Mouse (Mus musculus): ENCODE data around the gene Kcnq1.

The Kcnq1 gene

DNA sequence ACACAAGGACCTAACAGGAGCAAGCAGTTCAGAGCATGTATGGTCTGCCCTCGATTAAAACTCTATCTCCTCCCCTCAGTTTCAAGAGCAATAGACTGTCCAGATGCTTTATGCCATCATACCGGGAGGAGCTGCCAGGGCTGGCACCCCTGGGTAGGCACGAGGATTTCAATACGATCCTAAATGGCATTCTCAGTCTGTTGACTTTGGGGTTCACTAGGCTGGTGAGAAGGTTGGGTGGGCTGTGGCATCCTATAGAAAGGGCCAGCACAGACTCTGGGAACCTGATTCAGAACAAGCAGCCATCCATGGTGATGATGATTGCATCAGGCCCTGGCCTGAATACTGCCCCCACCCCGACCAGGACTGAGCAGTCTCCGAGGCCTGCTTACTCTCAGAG lies 79.3 kb downstream of the Kcnq1 start:
- no peak for DNase-seq (ENCODE audit: low read depth)

DNA sequence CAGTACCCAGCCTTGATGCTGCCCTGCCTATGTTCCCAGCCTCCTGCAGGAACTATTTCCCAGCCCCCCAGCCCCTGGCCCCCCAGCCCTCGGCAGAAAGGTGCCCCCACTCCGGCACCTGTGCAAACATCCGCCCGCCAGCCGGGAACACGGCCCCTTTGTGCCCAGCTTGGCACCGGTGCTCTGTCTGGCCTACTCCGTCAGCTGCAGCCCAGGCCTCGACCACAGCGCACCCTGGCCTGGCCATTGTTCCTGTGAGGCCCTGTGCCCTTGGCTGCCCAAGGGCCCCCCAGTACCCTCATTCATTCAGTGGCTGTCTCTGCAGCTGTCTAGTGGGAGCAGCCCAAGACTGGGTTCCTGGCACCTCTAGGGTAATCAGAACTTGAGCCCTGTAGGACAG lies 80.2 kb downstream of the Kcnq1 start:
- no peak for DNase-seq (ENCODE audit: low read depth)

DNA sequence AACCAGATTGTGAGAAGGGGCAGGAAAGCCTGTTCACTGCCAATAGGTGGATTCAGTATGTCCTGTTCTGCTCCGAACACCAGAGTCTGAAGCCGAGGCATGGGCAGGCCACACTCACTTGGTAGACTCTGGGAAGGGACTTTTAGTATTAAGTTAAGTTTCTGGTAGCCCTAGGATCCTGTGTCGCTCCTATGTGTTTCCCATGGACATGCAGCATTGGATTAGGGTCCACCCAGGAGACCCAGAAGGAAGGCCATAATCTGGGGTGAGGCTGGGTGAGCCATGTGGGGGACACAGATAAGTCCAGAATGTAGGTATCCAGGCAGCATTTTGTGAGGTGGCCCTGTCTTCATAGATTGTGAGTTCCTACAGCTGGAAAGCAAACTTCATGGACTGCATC lies 81.0 kb downstream of the Kcnq1 start:
- no peak for DNase-seq (ENCODE audit: low read depth)

DNA sequence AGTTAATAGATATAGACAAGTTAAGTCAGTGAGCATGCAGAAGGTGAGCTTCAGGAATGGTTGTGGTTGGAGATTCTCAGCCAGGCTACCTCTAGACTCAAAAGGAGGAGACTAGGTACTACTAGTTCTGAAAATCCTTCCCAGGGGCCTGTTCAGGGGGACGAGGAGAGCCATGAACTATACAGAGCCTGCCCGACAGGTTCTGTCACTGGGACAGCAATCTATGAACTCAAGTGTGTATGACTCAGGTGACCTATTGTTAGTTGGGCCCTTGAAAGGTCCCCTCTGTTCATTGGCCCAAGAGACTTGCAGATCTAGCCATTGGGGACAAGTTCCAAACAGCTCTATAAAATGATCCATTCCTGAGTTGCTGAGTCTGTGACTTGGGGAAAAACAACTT lies 82.4 kb downstream of the Kcnq1 start:
- no peak for DNase-seq (ENCODE audit: low read depth)

DNA sequence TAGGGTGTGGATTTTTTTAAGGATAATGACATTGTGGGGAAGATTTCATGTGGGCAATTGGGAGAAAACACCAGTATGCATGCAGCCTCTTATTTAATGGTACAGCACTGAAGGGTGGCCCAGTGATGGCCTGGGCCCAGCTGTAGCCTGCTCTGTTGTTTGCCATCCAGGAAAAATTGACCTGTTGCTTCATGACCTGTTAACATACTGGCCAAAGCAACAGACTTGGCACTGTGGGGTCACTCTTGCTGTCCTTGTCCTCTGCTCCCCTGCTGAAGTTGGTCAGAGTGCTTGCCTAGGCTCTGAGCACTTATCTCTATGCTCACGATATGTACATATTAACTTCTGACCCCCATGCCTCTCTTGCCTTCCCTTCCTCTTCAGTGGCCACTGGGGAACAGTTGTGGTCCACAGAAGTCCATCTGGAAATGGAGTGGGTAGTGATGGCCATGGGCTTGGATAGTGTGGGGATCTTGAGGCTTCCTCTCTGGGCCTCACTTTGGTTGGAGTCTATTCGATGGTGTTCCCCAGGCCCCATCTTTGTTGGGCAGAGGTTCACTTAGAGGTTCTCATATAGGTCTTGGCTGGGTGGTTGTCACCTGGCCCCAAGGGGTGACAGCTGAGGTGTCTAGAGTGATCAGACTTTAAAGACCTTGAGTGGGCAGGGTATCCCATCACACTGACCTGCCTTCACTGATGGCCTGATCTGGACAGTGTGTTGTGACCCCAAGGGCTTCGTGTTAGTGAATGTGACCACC lies 84.0 kb downstream of the Kcnq1 start:
- DNase-seq (ENCODE audit: low read depth): no peak

DNA sequence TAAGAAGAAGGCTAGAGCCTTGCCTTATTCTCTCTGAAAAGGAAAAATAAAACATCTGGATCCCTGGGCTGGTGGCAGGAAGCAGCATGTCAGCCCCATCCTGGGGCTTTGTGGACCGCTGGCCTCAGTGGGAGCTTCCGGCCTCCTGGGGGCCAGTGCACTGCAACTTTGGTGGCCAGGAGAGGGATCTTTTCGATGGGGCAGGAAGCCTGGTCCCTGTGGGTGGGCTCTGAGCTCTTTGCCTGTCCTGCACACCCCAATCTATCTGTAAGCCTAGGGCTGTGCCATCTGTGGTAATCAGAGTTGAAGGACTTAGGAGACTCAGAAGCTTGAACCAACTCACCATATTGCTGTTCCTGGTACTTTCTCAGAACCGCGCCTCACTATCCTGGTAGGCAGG lies 84.7 kb downstream of the Kcnq1 start:
- no peak for DNase-seq (ENCODE audit: low read depth)

DNA sequence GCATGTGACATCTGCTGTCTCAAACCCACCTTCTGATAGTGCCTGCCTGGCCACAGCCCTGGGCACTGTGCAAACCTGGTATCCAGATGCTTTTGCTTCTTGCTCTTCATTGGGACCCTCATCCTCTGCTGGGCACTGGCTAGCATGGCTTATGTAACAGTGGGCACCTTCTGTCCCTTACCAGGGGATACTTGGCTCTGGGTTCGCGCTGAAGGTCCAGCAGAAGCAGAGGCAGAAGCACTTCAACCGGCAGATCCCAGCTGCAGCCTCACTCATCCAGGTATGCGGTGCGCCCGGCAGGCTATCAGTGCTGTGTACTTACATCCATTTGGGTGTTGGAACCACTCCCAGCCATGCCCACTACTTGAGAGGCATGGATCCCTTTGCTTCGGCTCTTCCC lies 86.2 kb downstream of the Kcnq1 start:
- DNase-seq (ENCODE audit: low read depth): no peak

DNA sequence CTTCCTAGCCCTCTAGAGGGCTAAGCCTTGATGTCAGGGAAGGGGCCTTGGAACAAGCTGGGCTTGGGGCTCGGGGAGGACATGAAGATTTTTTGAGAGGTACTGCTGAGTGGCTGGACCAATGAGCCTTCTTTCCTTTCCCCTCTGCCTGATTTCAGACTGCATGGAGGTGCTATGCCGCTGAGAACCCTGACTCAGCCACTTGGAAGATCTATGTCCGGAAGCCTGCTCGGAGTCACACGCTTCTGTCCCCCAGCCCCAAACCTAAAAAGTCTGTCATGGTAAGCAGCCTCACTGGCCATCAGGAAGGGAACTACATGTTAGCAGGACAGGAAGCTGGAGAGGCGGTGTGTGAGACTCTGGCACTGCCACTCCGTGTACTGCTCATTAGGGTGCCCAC lies 87.9 kb downstream of the Kcnq1 start:
- no peak for DNase-seq (ENCODE audit: low read depth)

DNA sequence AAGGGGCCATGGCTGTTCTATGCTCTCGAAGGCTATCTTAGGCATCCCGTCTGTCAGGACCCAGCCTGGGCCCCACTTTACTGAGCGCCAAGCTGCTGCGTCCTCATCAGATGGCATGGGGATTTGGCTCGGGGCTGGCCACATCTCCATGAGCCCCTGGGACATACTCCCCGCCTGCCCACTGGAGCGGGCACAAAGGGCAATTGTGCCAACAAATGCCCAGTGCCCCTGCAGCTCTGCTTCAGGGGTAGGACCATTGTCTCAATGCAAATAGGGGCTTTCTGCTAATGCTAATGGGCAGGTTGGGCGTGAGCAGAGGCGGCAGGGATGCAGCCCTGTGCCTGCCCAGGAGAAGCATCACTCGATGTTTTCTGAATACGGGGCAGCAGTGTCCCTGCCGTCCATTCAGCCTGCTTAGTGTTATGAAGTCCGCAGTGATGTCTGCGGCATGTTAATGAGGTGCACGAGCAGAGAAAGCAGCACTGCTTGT lies 91.8 kb downstream of the Kcnq1 start:
- no peak for DNase-seq (ENCODE audit: low read depth)

DNA sequence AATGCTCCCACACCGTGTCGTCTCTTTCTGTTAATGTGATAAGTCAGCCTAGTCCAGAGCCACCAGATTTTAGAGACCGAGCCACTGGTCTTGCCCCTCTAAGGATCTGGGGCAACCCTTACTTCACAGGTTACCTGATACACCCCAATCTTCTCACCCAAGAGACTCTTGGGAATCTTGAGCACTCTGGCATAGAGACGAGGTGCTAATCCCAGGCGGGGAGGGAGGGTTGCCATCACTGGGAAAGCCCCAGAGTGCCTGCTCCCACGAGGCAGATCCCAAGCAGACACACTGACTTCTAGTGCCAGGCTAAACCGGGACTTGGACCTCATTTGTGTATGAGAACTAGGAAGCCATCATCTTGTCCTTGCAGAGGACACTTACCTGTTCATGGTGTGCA lies 92.3 kb downstream of the Kcnq1 start:
- no peak for DNase-seq (ENCODE audit: low read depth)

DNA sequence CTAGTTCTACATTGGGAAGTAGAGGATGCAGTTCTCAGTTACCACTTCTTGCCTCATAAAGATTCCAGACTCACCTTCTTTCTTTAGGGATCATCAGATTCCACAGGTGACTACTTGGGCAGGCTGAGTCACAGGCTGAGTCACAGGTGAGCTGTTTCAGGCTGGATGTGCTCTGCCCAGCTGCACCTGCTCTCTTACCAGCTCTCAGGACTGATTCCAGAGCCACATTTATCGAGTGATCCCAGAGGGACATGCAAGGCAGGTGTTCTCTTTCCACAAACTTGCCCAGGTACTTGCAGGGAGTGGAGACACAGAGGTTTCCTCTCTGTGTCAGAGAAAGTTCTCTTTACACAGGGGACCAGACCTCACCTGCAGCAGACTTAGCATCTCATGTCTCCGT lies 95.1 kb downstream of the Kcnq1 start:
- no peak for DNase-seq (ENCODE audit: low read depth)

DNA sequence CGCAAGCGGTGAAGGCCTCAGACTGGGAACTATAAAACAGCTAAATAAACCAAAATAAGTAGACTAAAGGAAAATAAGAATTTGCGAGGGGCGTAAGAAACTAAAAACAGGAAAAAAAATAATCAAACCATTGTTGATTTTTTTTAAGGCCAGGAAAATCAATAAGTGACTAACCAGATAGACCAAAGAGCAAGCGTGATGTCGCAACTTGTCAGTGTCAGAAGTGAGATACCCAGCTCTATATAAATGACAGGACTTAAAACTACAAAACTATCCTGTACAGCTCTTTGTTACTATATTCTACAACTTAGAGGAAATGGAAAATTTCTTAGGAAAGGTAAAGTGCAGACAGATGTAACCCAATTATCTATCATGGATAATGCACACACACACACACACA lies 97.7 kb downstream of the Kcnq1 start:
- no peak for DNase-seq (ENCODE audit: low read depth)

DNA sequence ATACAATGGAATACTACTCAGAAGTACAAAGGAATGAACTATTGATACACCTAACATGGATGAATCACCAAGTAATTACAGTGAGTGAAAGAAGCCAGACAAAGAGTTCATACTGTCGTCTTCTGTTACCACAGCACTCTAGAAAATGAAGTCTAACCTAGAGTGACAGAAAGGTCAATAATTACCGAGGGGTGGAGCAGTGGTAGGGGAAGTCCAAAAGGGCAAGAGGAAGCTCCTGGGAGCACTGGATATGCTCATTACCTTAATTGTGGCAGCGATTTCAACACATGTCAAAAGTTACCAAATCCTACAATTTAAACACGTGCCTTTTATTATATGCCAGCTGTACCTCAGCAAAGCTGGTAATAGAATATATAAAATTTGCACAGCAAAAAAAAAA lies 100.9 kb downstream of the Kcnq1 start:
- no peak for DNase-seq (ENCODE audit: low read depth)

DNA sequence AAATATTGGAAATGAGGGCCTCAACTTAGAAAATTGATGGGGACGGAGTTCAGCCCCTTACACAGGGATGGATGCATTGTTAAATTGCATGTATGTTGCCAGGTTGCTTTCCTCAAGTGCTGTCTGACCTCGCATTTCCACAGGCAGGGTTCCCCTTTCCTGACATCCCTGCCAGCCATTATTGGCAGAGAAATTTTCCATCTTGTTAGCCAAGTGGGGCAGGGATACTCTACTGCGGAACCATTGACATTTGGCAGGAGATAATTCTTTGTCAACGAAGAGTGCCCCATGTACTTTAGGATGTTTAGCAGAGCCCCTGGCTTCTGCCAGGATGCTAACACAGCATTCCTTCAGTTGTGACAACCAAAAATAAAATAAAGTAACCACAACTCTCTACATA lies 104.6 kb downstream of the Kcnq1 start:
- DNase-seq (ENCODE audit: low read depth): no peak

DNA sequence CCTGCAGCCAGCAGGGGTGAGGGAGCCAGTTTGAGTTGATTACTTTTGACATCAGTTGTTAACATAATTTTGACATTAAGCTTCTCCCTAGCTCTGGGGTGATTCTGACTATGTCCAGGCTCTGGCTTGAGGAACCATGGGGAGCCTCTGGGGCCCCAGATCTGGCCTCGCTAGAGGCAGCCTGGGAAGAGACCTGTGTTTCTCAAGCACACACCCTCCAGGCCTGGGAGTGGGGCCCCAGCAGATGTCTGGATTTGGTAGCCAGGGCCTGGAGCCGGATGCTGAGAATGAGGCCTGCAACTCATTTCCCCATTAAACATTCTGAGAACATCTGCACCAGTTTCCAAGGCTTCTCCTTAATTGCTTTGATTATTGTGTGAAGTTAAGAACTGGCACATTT lies 145.0 kb downstream of the Kcnq1 start:
- no peak for DNase-seq (ENCODE audit: low read depth)

DNA sequence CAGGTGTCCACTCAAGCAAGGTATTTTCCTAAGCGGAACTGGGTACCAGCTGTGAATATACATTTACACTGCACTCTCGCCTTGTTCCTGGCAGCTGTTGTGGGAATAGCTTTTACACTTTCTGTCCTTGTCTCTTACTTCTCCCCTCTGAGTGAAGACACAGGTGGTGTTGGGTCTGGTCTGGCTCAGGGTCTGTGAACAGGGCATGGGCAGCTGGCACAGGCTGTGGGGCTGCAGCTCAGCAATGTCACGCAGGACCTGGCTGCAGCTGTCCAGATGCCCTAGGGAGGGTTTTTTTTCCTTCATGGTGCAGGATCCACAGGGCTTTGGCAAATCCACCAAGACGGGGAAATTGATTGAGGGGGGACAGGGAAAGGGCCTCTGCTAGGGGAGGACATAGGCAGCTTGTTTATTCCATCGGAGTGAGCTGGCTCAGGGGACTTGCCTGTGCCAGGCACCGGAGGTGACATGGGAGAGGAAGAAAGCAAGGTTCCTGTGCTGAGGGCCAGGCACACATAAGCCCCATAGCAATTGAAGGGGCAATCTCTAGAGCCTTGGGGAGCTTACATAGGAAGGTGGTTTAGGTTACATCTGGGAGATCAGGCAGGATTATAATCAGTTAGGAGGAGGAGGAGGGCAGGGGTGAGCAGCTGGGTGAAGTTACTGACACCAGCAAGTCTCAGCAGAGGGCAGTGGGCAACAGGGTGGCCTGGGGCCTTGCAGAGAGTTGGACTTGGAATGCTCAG lies 147.1 kb downstream of the Kcnq1 start:
- DNase-seq (ENCODE audit: low read depth): no peak

DNA sequence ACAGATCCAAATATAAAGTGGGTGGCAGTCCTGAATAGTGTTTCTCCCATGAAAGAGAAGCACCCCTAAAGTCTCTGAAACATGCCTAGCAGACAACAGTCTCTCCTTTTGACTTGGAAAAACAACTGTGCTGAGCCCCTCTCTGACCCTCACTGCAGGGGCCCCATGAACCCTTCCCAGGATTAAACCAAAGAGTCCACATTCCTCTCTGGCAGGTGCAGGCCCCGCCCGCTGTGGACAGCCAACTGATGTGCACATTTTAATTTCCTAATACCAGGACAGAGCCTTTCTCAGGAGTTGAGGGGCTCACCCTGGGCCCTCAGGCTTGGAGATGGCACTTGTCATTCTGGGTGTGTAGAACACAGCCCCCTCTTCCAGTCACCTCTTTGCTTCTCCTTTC lies 148.7 kb downstream of the Kcnq1 start:
- DNase-seq (ENCODE audit: low read depth): no peak

DNA sequence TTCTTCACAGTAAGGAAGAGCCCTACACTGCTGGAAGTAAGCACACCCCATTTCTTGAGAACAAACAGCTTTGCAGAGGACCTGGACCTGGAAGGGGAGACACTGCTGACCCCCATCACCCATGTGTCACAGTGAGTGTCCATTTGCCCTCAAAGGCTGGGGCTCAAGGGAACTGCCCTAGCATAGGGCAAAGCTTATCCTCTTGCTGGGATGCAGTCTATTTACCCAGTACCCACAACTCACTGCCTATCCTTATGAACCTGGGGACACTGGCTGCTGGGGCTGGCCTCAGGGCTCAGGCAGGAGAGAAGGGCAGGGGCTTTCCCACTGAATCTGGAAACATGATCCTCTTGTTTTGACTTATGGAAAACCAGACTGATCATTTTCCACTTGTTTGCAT lies 155.1 kb downstream of the Kcnq1 start:
- DNase-seq (ENCODE audit: low read depth): no peak

DNA sequence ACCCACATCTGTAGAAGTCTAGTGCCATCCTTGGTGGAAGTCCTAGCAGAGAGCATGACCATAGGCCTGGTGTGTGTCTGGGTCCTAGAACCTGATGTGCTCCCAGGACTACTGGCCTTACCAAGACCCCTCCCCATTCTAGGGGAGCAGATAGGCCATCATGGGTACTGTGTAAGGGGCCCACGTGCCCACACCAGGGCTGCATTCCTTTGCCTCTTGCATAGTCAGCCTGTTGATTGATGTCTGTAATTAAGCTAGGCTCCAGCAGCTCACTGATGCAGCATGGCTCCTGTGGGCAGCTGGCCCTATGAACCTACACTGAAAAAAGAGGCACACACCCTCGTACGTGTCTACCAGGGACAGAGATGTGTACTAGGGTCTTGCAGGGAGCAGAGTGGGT lies 157.4 kb downstream of the Kcnq1 start:
- DNase-seq (ENCODE audit: low read depth): no peak

DNA sequence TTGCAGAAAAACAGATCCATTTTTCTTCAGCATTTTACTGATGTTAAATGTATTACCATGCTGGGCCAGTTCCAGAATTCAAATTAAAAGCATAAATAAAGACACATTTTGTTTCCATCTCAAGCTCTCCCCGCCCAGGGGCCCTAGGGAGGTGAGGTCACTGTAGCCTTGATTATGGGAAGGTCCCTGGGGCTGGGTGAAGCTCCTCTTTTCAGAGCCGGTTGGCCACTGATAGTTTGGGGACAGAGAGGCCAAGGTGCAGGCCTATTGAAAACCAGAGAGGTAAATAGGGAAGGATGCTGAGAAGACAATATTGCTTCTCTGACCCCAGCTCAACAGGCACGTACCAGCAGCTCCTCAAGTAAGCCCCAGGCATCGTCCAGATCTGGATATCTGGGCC lies 157.8 kb downstream of the Kcnq1 start:
- DNase-seq (ENCODE audit: low read depth): no peak

DNA sequence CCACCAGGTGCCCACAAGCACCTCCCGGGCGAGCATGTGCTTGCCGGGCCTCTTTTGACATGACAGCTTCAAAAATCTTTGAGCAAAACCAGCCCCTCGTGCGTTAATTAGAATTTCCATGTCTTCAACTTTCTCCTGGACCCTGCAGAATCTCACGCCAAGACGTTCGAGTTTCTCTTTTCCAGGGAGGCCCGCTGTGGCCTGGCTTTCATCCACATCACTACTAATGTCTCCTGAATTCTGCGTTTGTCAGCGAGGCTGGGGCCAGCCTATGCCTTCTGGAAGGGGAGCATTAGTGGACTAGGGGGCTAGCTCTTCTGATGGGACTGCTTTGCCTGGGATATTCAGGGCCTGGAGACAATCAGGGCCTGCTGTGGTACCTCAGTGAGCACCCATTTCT lies 159.2 kb downstream of the Kcnq1 start:
- no peak for DNase-seq (ENCODE audit: low read depth)

DNA sequence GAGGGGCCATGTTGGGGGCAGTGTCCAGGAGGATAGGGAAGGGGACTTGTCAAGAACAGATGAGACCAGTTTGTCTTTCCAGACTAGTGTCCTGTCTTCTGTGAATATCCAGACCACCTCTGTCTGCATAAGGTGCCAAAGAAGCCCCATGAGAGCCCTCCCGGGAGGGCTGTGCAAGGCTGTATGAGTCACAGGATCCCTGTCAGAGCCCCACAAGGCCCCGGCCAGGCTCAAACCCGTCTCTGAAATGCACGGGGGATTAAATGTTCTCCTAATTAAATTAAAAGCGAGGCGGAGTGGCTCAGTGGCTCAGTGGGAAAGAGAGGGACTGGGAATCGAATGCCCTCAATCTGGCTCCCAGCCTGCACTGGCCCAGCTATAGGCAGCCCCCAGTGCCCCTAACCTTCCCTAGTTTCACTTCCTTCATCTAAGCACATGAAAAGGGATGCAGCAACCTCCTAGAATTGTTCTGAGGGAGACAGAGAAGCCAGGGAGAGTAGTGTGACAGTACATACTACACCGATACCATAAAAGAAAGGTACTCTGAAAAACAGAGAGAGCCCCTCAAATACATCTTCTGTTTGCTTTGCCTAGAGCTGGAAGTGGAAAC lies 159.8 kb downstream of the Kcnq1 start:
- DNase-seq (ENCODE audit: low read depth): no peak

DNA sequence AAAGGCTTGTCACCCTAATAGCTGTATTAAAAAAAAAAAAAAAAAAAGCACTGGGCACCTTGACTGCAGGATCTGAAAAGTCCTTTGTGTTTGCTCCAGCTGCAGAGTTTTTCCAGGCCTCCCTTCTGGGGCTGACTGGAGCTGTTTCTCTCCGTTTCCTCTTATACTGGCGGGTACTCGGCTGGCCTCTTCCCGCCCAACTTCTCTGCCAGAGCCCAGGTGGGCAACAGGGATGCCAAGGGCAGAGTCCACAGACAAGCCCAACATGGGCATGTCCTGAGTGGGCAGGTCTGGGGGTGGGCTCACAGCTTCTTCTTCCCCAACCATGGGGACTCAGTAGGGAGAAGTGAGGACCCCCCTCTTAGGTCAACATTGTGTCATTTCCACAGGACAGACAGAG lies 167.6 kb downstream of the Kcnq1 start:
- DNase-seq (ENCODE audit: low read depth): no peak

All from c-Kit-positive CD71-negative TER-119-negative erythroid progenitor cells, embryonic 14.5 days (primary cell).